ENCODE assay signal across 9 mouse cellular contexts in the genomic region with DNA sequence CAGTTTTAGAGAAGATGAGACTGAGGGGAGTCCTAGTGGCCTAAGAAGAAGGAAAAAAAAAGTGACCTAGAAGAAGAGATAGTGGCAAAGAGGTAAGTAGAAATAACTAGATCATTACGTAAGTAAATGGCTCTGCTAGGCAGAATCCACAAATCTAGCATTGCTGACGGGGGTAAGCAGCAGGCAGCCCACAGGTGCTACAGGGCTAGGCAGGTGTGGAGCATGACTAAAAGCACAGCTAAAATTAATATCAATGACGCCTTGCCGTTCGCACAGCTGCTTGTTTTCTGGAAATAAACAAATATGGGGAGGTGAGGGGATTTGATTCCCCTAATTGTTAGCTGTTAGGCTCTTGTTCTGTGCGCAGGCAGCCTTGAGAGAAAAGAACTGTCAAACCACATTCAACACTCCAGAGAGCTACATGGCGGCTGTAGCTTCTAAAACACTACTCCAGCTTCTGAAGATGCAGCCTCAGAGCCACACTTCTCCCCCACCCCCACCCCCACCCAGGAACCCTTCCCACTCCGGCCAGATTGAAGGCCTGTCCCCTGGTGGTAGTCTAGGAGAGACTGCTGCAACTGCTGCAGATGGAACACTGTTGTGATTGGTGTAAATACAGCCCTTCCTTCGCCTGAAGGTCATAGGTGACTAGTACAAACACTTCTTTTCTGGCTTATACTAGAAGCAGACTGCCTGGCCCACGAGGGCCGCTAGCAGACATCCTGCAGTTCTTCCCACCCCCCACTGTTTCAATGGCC. TPM values are rescaled to one million over a fixed set of nuclear protein-coding genes. Genes with fewer than 3 reads are reported as not detected.
DNase-seq lines count a peak whose midpoint lies in the region; TF ChIP-seq lines count a peak whose summit lies in the region.
"Had no signal": no experiment of that assay in that cellular context is flagged by ENCODE, and none has a peak within 500 bp of the region (broad histone marks: within the 10 kb centered on the region; RNA-seq: fewer than 3 reads in every experiment).

No protein-coding gene starts in this region.

- DNase-seq in gastrocnemius, adult 2 months: no peak
- DNase-seq in gastrocnemius, postnatal 25 days: no peak
- peak; percentile 86 for DNase-seq in A20 (ENCODE audit: low read depth, low spot score)
- peak; percentile 20 for DNase-seq in embryo, embryonic 11 days
- DNase-seq in lung, adult 2 months: no peak
- DNase-seq in right cerebral cortex, adult 18-20 months: no peak
- no peak for DNase-seq in gastrocnemius, adult 18-20 months (ENCODE audit: low spot score)
- no peak for DNase-seq in left cerebral cortex, adult 8-10 months (ENCODE audit: low spot score in 2 of 2)
- DNase-seq: cerebellum, adult 11 months had no signal

- intact Hi-C loops in gastrocnemius, adult 2 months (cut with DNase I): loop anchor here (2.0 kb wide), 1 partner anchor 15 kb away; a partner anchor contains a TSS

- TF ChIP-seq CTCF in gastrocnemius, adult 2 months (IDR thresholded peaks at IDR 0.05): no peak
- TF ChIP-seq CTCF in lung, adult 2 months (IDR thresholded peaks at IDR 0.05; ENCODE audit: insufficient read depth, low read length): peak; percentile 10; the same call in 1 of the 2 replicates

- no peak for TF ChIP-seq POLR2A in lung, adult 2 months (IDR thresholded peaks at IDR 0.05; ENCODE audit: borderline replicate concordance, extremely low read depth, low read depth, low read length)

- no peak overlapping the region for H3K4me3 ChIP-seq in gastrocnemius, adult 2 months
- H3K4me3 ChIP-seq in lung, adult 2 months (replicated peaks; ENCODE audit: extremely low read depth, low read depth, low read length): no peak overlapping the region

- peak overlapping the region; percentile 97 for H3K27ac ChIP-seq in gastrocnemius, adult 2 months

- WGBS in lung, adult 2 months: 56% methylated on average over 11 of the region's 11 CpGs

- H3K4me1 ChIP-seq in lung, adult 2 months (ENCODE audit: control insufficient read depth, insufficient read depth, low read length): peaks cover 2% of the 10 kb centered on the region

RNA-seq across cellular contexts. Expression of a gene that starts 15.1 kb away (rescaled TPM):
- 1 to 10 TPM; 1.1 TPM for total RNA-seq in gastrocnemius, adult 2 months (2021)
- 1 to 10 TPM; 1.2 to 1.3 TPM for total RNA-seq in gastrocnemius, postnatal 25 days (2021)
- polyA plus RNA-seq in lung, adult 2 months (2012; rRNA removed): 13.4 and 15.3 TPM in 2 replicates
- 1 to 10 TPM in 1 of 2 experiments, under 1 TPM in 1; 0.75 to 1.3 TPM for total RNA-seq in gastrocnemius, adult 18-20 months (2021)
- total RNA-seq in left cerebral cortex, adult 8-10 months (2022): 1 to 10 TPM; 3.3 to 4.8 (median 3.9) TPM

Comparison
In these comparisons a context has a peak if more than half of its experiments do, and no peak if none do; other contexts are left out.
1. DNase-seq: peak in A20 (single experiment) and embryo, embryonic 11 days (single experiment); none in gastrocnemius, adult 2 months (single experiment), gastrocnemius, postnatal 25 days (single experiment), lung, adult 2 months (single experiment), right cerebral cortex, adult 18-20 months (single experiment), gastrocnemius, adult 18-20 months (single experiment) and left cerebral cortex, adult 8-10 months (0 of 2).